Mouse (Mus musculus): Measurements from ENCODE around the gene Ripor3.
A peak's percentile ranks its signal among the peaks of the same experiment; 100 is the strongest.

Gene Ripor3

DNA sequence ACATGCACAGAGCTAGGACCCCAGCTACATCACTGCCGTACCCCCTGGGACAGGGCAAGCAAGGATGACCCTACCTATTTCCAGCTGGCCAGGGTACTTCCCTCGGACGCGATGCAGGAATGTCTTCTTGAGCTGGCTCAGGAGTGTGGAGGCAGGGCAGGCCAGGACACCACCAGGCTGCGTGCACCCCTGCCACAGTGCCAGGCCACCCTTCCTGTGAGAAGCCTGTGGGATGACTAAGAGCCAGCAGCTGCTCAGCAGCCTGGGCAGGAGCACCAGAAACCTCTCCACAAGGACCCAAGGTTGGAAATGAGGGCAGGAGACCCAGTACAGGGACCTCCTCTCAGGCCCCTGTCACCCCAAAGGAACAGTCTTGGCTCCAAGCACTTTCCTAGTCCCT is 26.0 kb downstream of the Ripor3 start:
- DNase-seq: no peak

DNA sequence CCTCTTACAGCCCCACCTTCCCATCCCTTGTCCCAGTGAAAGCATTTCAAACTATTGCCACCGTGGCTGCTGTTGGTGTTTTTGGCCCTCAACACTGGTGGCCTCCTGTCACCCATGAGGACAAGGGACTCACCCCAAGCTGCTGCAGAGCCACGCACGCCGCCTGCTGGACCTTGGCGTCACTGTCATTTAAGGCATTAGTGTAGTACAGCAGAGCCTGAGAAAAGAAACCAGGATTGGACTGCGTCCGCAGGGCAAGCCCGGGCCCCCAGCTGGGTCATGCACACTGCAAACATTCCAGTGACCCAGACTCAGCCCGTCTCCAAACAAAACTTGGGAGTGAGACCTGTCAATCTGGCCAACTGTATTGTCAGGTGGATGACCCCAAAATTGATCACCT is 27.8 kb downstream of the Ripor3 start:
- no peak for DNase-seq

DNA sequence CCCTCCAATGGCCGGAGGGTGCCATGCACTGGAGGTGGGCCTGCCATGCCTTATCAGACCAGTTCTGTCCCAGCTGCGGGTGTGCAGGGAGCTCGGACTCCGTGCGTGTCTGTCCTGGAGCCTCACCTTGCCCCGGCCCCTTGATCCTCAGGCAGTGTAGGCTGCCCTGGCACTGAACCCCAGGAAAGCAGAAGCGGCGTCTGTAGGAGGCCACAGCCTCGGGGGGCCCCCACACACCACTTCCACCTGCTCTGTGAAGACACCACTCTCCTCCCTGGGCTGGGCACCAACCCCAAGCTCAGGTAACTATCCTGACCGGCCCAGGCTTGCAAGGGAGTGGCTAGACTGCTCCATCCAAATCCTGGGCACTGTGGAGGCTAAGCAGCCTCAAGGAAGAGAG is 30.0 kb downstream of the Ripor3 start:
- DNase-seq: no peak

DNA sequence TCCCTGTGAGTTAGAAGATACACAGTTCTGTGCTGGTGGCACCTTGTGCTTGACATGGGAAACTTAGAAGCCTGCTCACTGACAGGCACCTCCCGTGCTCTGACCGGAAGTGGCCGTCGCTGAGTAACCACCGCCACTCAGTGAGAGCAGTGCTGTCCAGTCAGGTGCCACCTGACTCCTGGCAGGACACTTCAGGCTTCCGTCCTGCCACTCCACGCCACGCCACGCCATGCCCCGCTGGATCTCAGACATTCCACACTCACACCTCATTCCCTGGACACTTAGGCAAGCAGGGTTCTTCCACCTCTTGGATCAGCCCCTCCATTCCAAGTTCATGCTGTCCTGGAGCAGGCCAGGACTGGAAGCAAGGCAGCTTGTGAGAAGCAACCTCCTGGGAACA is 32.1 kb downstream of the Ripor3 start:
- no peak for DNase-seq

DNA sequence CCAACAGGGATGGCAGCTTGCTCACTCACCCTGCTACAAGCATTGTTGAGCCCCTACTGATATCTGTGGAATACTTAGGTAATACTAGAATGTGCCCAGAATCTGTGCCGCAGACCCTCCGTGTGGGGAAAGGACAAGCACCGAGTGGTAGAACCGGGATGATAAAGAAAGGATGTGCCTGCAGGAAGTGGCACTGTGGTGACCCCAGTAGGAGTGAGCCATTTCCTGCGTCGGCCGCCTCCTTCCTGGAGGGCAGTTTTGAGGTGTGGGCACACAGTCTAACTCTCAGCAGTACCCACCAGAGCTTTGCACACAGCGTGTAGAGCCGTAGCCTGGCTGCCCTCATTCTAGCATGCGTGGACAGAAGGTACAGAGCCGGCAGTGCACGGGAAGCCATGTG is 34.7 kb downstream of the Ripor3 start:
- no peak for DNase-seq

DNA sequence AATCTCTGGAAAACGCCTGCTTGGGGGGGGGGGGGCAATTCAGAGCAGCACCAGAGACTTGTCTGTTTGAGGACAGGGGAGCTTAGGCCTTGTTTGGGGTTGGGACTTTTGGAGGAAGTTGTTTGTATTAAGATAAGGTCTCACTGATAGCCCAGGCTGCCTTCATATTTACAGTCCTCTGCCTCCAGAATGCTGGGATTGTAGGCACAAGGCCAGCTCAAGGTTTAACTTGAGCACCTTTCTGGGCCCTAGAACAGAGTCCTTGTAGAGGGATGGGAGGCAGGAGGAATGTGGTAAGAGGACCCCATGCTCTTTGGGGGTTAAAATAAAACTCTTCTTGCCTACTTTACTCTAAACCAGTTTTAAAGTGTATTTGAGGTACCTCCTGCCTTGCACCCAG is 37.6 kb downstream of the Ripor3 start:
- DNase-seq: no peak

DNA sequence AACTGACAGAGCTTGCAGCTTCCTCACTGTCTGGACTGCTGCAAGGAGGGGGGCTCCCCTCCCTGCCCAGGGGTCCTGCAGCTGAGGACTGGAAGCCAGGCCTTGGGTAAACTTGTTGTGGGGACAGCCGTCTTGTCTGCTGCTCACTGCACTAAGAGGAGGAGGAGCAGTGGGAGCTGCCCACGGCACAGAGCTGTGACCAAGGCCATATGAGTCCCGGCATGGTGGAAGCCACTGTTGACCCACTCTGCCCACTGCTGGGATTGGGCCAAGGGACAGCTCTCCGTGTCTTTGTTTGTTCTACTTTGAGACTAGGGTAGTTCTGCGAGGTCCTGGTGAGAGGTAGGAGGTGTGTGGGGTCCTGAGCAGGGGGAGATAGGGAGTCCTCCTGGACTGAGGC is 38.3 kb downstream of the Ripor3 start:
- DNase-seq: no peak

DNA sequence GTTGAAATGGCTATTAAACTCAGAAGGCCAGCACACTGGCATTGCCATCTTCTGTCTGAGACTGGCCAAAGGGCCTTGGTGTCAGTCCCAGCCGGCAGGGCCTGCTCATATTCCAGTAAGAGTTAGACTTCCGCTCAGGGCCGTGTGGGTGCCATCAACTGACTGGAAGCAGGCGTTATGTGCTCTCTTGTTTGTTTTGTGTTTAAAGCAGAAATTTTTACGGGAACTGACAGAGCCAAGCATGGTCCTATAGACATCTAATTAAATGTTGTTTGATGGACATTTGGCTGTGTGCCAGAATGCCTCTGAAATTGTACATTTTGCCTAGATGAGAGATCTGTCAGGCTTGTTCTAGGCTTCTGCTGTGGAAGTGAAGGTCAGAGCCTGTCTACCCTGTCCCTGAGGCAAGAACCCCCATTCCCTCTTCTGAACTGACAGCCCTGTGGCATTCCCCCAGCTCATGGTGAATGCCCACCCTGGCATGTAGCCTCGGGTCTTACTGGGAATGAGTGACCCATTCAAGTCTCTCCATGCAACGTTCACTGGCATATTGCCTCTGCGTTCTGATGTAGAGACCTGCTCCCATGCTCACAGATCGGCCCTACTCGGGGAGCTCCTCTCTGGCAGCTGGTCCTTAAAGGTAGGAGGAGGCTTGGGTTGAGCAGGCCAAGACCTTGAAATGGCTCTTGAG is 40.4 kb downstream of the Ripor3 start:
- no peak for DNase-seq

DNA sequence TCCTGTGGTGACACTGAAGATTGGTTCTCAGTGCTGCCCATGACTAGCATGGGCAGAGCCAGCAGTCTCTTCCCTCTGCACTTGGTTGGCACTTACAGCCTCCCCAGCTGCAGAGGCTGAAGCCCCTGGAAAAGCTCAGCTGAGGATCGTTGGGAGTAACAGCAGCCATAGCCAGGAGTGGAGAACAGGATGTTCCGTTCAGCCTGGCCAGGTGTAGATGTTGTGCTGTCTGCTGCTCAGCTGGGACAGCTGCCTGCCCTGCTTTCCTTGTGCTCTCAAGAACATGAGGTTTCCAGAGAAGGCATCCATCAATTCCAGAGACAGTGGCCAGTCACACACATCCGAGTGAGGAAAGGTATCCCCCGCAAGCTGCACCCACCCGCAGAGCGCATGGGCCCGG is 41.9 kb downstream of the Ripor3 start:
- no peak for DNase-seq

DNA sequence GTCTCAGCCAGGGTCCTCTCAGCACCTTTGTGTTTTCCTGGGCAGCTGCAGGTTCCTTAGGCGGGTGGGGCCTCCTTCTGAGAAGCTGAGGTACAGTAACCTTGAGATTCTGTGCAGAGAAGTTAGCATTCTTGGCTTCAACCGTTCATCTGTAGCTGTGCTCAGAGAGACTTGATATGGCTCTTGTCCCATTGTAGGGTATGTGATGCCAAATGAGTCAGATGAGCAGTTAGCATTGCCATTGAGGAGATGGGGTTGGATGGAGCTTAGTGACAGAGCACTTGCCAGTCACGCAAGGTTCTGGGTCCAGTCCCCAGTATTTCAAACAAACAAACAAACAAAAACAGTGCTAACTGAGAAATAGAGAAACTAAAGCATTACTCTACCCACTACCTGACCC is 44.5 kb downstream of the Ripor3 start:
- DNase-seq: no peak

DNA sequence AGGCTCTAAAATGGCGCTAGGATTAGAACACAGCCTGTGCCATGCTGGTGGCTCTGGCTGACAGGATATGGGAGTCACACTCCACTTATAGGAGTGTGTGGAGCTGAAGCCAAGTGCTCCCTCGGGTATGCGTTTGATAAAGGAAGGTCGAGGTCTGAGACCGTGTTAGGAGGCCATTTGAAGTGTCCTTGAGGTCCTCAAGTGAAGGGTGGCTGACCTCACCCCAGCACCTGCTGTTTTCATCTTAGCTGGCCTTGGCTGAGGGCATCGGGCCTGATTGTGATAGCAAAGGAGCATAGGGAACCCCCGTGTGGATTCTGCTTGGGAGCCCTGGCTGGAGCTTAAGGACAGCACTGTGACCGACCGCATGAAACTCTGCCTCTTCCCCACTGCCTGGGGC is 46.1 kb downstream of the Ripor3 start:
- DNase-seq: no peak

DNA sequence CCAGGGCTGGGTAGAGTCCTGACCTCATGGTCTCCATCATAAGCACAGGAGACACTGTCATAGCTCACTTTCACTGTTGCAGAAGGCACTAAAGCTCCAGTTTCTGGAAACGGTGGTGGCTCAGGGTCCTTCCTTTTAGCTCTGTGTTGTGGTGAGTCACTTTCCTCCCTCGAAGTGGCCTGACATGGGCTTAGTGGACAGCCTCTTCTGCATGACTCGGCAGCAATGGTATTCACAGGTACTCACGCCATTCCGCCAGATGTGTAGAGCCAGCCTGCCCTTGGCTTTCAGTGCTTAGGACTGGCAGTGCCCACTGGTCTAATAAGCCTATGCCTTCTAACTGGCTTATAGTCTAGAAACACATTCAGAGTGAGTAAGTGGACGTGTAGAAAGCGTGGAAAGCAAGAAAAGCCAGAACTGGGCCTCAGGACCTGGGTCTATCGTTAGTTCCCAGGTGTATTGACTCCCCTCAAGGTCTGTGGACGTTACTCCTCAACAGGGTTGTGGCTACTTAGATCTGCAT is 46.6 kb downstream of the Ripor3 start:
- no peak for DNase-seq

DNA sequence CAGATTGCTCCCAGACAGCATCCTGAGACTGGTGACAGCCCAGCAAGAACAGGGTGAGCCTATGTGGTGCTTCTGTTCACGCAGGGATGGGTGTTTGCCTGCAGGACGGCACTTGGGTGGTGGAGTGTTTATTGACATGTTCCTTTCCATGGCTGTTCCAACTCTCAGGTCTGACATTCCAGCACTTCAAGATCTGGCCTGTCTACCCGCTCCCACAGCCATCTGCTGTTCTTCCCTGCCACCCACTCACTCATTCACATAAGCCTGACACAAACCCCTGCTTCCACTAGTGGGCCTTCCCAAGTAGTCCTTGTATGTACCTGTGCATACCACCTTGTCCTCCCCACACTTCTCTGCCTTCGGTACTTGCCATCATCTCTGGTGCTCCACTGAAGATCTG is 47.2 kb downstream of the Ripor3 start:
- peak; percentile 76 for DNase-seq

DNA sequence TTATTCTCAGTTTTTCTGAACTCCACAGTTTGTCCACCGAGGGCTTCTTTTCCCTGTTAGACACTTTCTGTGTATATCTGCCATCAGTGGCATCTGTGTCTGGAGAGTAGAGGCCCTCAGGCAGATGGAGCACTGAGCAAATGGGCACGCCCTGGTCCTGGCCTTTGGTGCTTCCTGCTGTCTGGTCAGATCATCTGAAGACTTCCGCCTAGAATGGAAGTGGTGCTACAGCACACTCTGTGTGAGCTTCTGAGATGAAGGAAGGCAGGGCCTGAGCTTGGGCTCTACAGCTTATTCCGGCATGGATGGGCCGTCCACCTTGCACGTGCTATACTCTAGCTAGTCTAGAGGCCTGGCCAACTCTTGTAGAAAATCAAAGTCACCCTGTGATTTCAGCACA is 48.1 kb downstream of the Ripor3 start:
- DNase-seq: no peak

DNA sequence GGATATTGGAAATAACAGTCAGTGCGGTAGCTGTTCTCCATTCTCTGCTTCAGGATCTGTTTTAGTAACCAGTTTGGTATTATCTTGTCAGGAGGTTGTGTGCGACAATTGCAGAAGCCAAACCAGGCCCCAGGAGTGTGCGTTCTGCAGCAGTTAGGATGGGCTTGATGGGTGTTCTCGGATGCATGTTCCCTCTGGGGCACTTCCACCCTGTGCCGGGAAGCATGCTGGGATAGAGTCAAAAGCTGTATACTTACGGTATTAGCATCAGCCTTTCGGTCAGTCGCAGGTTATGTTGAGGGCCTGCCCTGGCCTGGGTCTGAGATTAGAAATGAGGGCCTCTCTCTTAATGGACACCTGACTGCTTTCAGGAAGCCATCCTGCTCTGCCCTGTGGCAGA is 49.8 kb downstream of the Ripor3 start:
- DNase-seq: no peak

DNA sequence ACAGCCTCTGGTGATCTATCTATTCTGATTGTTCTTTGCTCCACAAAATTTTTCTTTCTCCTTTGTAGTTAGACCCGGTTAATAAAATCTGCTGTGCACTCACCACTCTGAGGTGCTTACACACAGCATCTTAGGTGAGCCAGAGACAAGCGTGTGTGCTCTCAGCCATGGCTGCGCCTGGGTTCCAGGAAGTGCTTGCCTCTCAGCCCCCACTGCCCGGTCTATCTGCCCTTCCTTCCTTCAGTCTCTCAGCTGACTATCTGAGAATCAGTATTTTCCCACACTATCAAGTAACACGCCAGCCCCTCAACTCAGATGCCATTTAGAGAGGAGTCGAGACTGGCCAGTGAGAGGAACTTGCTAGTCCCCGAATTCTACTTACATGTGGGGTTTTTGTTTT is 50.4 kb downstream of the Ripor3 start:
- DNase-seq: no peak

DNA sequence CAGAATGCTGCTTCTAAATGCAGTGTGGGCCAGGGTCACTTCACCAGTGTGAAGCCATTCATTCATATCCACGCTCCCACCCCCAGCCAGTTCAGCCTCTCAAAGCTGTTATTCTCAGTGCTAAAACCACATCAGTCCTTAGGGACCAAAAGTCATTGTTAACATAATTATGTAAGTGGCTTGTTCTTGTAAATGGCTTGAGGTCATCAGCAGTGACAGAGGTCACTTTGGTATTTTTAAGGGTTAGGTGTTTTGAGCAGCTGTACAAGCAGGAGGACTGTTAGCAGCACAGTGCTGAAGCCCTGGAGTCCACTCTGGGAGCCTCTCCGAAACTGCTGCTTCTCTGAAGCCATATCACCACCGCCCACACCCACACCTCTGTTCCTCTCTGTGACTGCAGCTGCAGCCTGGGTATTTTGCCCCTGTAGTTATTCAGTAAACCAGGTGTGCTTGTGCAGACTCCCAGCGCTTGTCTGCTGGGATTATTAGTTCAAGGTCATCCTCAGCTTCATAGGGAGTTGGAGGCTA is 51.0 kb downstream of the Ripor3 start:
- no peak for DNase-seq

DNA sequence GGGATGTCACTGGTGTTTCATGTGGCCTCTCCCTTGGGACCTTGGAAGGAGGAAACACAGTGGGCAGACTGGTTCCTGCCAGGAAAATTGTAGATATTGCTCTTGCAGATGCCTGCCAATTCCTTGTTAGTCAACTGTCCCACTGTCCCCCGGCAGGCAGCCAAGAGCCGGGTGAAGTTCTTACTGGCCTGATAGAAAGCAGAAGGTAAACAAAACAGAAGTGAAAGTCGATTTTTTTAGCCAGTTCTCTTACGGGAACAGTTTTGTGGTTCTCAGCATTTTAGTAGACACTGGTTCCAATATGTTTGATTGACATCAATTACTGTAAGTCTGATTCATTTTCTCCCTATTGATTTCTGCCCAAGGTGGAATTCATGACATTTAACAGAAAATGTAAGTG is 51.6 kb downstream of the Ripor3 start:
- DNase-seq: peak; percentile 92

DNA sequence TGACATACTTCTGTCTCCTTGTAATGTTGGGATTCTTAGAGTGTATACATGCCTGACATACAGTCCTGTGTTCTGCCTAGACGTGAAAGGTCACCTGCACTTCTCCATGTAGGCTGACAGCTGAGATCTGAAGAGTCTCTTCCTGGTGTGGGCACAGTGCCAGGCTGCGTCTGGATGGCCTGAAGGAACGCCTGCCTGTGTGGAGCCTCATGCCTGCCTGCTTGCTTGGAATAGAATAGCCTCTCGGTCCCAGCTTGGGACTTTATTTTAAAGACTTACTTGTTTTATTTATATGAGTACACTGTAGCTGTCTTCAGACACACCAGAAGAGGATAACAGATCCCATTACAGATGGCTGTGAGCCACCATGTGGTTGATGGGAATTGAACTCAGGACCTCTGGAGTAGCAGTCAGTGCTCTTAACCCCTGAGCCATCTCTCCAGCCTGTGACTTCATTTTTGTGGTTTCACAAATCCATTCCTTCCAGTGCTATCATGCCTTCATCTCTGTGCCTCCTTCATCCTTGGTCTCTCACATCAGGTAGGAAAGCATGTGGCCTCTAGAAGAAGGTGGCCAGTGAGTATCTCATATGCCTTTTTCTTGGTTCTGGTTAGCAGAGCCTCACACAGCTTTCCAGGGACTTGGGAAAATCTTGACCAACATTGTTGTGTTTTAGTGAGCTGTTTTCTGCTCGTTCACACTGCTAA is 52.2 kb downstream of the Ripor3 start:
- no peak for DNase-seq

DNA sequence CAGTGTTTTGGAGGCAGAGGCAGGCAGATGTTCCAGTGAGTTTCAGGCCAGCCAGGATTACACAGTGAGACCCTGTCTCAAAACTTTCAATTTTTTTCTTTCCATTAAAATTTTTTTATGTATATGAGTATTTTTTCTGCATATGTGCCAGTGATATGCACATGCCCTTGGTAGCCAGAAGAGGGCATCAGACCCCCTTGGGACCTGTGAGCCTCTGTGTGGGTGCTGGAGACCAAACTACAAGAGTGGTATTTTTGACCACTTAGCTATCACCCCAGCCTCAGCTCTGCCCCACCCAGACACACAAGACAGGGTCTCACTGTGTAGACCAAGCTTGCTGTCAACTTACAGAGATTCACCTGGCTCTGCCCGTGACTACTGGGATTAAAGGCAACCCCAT is 52.9 kb downstream of the Ripor3 start:
- no peak for DNase-seq

DNA sequence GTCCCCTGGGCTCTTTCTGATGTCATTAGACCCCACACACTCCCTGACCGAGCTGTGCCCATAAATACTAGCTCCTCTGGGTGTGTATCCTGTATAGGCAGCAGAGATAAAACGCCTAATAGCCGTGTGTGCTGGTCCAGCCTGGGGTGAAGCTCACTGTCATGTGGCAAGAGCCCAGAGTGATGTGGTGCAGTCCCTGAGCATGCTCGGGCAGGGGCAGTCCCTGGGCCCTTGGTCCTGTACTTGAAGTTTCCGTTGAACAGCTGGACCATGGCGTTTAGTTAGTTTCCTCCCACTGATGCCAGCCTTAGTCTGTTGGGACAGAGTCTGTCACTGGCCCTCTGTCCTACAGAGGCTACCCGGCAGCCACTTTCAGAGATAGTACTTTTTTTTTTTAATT is 55.5 kb downstream of the Ripor3 start:
- no peak for DNase-seq

DNA sequence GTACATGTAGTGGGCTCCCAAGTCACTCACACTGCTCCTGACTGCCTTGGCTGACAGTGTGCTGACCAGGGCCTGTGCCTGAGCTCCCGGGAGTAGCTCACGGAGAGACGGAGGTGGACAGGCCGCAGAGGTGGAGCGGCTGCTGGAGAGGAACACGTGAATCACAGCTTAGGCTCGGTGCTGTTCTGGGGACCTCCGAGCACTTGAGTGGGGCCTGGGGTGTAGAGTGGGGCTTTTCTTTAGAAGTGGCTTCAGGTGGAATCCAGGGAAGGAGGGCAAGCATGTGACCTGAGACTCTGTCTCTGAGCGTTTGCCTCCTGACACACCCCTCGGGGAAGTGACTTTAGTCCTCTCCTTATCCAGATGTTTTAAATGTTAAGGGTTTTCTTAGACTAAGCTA is 56.6 kb downstream of the Ripor3 start:
- DNase-seq: no peak

DNA sequence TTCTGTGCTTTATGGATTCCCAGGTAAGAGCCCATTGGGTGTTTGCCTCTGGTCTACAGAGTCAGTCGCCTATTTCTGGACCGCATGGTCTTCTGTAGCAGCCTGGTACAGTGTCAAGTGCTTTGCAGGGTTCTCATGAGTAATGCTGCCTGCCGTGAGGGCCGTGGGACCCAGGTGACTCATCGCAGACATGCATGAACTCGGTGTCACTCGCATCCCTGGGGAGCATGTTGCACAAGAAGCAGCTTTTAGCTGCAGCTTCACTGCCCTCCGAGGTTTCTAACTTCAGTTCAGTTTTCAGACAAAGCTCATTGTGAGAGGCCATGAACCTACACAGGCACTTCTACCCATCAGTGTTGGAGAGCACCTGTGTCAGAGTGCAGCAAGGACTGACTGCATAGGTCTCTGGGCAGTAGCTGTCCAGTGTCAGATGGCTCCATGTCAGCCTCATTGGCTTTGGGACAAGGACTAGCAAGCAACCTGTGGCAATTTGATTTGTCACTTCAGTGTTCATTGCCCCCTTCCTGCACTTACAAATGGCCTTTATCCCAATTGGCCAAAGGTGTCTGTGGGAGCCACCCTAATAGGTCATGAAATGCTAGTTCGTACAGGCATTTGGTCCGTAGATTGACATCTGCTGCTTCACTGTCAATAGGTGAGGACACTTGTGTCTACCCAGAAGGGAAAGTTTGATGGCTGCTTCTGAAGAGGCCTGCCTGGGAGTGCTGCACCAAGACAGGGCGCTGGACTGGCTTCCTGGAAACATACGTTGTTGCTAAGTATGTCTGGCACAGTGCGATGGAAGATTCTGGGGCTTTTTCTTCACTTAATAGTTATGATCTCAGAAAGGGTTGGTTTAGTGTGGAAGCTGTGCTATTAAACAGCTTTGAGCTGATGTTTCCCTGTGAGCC is 58.9 kb downstream of the Ripor3 start:
- DNase-seq: no peak
